Mouse (Mus musculus) ZHBTc4 (cell line): Measurements from ENCODE around the gene Slc24a2.

Source experiments
- DNase-seq: peaks from one replicate; pipeline ENCODE4 v3.0.0-alpha.2; 2011; ENCODE audit warnings: low read depth, low spot score

Slc24a2 gene

DNA sequence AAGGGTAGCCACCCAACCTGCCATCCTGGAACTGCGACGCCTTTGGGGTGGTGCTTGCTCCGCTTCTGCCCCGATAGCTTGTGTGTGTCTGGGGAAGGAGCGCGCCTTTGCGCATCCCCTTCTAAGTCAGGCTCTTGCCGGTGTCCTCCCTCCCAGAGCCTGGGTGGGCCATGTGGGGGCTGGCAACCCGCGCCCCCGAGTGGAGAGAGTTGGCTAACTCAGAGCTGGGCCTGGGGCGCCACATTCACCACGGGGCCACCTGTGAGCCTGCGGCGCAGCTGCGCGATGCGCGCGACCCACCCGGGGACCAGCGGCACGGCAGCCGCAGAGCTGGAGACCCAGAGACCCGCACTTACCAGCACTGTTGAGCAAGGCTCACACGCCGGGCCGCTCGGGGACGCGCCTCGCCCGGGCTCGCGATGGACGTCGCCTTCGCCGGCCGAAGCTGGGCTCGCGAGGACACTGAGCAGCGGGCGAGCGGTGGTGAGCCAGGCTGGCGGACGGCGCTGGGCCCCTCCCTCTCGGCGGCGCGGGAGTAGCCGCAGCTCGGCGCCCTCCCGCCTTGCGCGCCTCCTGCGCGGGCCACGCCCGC, at the start of gene Slc24a2:
Gene Slc24a2 (minus strand): TSS at position 518 of the 592 bp plus-strand sequence.
- DNase-seq: peak; percentile 77

GRCm38 (mm10) chr4:87274825-87275224, 44.5 kb upstream of the Slc24a2 start:
- DNase-seq: no peak

DNA sequence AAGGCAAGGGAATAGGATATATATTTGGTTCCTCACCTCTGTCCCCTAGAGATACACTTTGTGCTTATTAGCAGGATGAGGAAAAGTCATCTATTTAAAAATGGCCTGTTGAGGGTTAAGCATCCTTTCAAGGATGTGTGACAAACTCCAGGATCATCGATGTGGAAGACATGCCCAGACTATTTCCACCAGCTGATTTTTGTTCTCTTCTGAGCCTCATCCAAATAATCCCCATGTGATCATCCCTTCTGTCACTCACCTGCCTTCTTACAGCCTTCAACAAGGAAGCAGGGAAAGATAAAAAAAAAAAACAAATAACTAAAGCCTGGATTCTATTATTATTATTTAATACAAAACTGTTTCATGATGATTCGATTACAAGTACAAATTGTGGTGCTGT, 44.0 kb upstream of the Slc24a2 start:
- no peak for DNase-seq

DNA sequence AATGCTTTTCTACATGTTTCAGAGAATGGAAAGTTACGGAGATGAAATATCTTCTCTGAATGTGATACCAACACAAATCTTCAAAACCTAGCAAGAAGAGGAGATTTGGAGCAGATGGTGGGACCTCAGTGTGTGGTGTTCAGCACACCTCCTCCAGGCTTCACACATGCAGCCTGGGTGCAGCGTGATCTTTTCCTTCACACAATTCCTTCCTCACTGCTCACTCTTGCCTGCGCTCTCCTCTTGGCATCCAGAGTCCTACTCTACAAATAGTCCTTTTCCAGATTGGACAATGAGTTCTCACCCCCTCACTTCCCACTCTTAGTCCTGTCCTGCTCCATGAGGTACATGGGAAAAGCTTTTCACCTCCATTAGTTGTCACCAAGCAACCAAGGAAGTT, 43.2 kb upstream of the Slc24a2 start:
- no peak for DNase-seq

- DNase-seq: no peak
These were observed 885 bp downstream of the Slc24a2 start for GRCm38 (mm10) chr4:87229224-87229959.

GRCm38 (mm10) chr4:87221586-87221985, 8.7 kb downstream of the Slc24a2 start:
- peak; percentile 67 for DNase-seq

DNA sequence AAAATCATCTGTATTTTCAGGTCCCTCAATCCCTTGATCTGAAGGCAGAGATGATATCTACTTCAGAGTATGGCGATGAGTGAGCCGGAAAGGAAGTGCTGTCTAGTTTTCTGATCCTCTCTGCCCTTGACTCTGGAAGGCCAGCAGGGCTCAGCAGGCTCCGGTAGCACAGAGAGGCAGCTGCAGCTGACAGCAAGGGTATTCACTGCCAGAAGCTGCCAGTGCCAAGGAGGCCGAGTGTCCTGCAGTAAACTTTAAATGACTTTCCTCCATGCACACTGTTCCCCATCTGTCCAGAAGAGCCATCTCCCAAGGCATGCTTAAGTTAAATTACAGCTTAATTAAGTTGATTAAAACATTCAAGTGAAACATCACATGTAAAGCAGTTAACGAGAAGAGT, 12.1 kb downstream of the Slc24a2 start:
- no peak for DNase-seq

- no peak for DNase-seq
These were observed 18.8 kb downstream of the Slc24a2 start for GRCm38 (mm10) chr4:87211344-87211978.

DNA sequence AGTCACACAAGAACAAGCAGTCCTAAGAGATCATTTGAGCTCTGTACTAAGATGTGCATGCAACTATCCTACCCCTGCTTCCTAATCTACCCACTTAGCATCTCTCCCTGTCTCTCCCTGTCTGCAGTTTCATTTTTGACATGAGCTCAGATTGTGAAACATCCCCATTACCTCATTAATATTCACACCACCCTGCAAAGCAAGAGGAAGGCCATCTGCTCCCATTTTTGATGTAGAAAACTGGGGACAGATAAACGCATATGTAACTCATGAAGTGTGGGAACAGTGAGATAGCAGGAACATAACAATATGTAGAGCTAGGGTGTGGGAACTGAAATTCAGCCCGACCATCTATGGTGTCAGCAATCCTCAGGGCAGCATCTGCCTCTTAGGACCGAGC, 19.7 kb downstream of the Slc24a2 start:
- DNase-seq: no peak

DNA sequence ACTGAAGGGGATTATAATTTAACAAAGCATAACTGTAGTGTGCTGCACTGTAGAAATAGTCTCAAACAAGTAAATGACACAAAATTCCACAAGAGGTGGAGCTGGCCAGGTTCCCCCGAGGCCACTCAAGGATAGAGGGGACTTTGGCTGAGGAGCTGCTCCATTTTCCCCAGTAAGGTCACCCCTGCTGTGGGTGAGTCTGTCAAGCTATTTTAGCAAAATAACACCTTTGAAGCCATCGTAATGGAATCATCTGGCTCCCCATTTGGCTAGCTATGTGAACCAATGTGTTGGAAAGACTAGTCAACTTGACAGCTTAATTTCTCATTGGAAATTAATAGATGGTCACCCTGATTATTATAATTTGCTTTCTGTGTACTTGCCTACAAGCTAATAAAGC, 28.2 kb downstream of the Slc24a2 start:
- no peak for DNase-seq

DNA sequence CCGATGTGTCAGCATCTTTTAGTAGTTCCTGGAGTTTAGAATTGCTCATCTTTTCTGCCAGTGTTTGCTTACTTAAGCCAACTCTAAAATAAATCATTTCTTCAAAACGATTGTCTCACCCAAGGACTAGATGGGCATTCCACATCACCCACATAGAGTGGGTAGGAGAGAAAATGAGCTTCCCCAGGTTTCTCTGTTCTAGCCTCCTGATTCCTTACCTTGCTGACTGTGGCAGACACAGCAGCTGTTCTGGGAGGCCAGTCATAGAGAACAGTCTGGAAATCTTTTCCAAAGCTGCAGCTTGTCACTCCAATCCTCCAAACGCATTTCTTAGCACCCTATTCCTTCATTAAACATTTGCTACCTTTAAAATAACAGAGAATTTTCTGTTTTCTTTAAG, 29.0 kb downstream of the Slc24a2 start:
- DNase-seq: no peak

DNA sequence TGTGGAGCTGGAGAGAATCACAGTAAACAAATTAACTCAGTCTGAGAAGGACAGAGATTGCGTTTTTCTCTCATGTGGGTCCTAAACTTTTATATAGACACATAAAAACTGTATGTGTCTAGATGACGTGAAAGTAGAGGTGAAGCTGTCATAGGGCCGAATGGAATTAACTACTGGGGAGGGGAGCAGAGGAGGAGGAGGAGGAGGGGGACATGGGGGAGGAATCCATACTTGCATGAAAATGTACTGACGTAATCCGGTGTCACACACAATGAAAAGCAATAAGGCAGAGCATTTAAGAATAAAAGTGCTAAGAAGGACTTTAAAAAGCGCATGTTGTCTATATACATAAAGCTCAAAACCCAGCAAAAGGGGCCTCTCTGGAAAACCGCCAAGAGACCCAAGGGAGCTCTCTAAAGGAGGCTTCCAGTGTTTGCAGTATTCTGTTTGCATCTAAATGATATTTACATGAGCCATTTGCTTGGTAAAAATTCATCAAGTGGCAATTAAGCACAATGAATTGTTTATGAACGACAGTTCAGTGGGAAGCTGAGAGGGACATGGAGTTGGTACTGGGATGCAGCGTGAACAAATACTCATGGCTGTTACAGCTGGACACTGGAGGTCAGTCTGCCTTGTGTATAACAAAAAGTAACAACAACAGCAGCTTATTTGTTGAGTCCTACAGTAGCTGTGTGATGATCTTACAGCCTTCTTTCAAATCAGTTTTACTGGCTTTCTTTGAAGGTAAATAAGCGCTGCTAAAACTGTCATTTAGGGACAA, 45.9 kb downstream of the Slc24a2 start:
- DNase-seq: no peak

DNA sequence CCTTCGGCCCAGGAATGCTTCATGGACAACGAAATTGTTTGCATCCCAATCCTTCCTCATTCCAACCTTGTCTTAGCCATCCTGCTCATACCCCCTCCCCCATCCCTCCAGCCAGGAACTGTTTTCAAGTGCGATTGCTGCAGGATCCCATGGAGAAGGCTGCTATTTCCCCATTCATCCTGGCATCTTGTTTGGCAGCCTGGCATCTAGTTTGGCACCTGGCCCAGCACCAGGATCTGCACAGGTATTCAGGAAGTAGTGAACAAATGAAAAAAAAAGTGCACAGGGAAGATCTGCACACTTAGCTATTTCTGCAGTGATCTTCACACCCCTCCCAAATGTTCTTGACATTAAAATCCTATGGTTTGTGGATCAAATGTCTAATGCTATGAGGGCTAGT, 53.2 kb downstream of the Slc24a2 start:
- DNase-seq: peak; percentile 56

DNA sequence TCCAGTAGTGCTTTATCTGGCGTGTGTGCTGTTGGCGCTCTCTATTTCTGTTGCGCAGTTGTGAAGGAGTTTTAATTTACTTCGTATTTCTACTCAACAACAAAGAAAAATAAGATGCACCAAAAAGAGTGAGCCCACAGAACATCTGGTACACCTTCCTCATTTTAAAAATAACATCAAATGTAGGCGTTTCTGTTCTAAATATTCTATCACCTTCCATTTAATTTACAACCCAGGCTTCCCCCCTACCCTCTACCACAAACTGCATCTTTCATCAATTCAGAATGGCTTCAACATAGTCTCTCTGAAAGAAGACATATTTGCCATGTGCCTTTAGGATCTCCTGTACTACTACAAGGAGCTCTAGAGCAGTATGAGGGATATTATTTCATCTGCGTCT, 66.3 kb downstream of the Slc24a2 start:
- DNase-seq: no peak

DNA sequence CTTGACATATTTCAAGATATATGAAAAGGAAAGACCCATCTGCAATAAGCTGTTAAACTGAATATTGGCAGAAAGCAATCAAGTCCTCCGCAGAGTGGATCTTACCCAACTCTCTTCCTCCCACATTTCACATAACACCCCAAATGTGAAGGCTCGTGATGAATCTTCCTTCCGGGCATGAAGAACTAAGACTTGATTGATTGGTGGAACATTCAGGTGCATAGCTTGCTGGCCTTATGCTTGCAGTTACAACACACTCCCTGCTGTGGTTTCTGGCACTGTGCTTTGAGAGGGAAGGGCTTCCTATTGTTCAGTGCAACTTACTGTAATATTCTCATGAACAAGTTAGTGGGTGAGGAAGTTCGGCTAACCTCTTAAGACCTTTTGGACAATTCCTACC, 72.2 kb downstream of the Slc24a2 start:
- no peak for DNase-seq

GRCm38 (mm10) chr4:87151990-87152389, 78.3 kb downstream of the Slc24a2 start:
- DNase-seq: no peak

DNA sequence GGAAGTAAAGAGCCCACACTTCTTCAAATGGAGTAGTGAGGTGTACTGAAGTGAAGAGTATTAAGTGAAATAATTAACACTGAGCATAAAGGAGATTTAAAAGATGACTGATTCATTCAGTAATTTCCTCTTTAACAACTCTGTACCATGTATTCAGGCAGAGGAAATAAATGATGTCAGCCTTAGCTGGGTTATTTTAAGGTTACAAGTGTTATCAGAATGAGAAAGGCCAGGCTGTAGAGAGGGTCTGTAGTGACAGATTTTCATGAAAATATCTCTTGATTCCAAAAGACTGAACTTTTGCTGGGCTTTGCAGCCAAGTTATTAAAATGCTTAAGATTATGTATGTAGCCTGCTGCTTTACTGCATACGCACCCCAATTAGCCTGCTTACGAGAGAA, 80.7 kb downstream of the Slc24a2 start:
- DNase-seq: no peak

DNA sequence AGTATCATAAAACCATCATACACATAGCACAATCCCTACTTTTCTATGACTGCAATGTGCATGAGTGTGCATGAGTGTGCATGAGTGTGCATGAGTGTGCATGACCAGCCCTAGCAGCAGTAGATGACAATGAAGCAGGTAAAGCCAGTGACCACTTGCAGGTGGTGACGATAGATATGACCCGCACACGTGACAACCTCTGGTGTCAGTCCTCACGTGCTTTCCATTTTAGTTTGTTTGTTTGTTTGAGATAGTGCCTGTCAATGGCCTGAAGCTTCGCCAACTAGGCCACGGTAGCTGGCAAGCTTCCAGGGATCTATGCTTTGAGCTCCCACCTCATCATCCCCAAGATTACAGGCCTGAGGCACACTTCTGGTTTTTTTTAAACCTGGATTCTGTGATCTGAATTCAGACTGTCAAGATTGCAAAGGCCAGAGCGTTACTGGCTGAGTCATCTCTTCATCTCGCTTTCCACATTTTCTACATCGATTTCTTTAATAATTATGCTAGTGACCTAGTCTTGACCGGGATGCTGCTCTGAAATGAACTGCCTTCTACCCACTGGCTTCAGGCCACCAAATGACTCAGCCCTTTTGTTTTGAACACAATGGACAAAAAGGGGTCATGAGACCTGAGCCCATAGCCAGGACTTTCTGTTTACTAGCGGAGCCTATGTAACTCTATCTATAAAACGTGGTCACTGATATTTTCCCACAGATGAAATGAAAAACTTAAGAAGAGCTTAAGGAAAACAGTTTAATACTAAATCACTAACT, 88.5 kb downstream of the Slc24a2 start:
- no peak for DNase-seq

- DNase-seq: no peak
These were observed 89.4 kb downstream of the Slc24a2 start for GRCm38 (mm10) chr4:87140901-87141300.

GRCm38 (mm10) chr4:87132525-87132924, 97.8 kb downstream of the Slc24a2 start:
- DNase-seq: no peak

- DNase-seq: no peak
These were observed 103.5 kb downstream of the Slc24a2 start for GRCm38 (mm10) chr4:87126756-87127155.
